Mouse (Mus musculus): ENCODE measurements around the gene Depdc5. TPM values are rescaled to one million over a fixed set of nuclear protein-coding genes. Genes with fewer than 3 reads are reported as not detected.
"Not testable (repeated sequence)": the region's sequence is repeated elsewhere in the genome, so short reads cannot be mapped to it uniquely, and the experiment has no call there.

Depdc5 gene
- total RNA-seq, 4 experiments from 2014 or later, result 21.8 to 29.3 (median 25.6) TPM

DNA sequence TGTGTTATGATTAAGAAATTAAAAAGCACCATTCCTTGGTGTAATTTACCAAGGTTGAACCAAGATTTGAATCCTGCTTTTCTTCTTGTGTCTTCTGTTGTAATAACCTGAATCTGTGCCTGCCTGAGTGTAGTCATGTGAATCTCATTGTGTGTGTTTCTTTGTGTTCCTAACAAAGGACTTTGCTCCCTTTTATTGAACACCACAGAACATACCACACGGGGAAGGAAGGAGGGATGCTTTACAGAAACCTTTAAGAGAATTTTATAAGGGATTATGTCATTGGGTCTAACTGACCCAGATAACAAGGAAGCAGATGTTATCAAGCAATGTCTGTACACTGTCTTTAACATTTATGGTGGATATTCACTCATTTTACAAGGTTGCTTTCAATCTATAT, 44.0 kb downstream of the Depdc5 start:
- DNase-seq (ENCODE audit: low spot score), result no peak

DNA sequence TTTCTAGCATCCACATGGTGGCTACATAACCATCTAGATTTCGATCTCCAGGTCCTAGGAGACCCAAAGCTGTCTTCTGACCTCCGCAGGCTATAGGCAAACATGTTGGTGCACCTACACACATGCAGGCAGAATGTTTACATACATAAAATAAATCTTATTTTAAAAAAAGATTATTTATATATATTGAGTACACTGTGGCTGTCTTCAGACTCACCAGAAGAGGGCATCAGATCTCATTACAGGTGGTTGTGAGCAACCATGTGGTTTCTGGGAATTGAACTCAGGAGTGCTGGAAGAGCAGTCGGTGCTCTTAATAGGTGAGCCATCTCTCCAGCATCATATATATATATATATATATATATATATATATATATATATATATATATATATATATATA, 50.6 kb downstream of the Depdc5 start:
- no peak for DNase-seq (ENCODE audit: low spot score)

DNA sequence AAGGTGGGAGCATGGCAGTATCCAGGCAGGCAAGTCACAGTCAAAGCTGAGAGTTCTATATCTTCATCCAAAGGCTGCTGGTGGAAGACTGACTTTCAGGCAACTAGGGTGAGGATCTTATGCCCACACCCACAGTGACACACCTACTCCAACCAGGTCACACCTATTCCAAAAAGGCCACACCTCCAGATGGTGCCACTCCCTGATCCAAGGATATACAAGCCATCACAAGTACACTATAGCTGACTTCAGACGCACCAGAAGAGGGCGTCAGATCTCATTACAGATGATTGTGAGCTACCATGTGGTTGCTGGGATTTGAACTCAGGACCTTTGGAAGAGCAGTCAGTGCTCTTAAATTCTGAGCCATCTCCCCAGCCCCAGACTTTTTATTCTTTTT, 55.8 kb downstream of the Depdc5 start:
- DNase-seq (ENCODE audit: low spot score), result not testable (repeated sequence)

DNA sequence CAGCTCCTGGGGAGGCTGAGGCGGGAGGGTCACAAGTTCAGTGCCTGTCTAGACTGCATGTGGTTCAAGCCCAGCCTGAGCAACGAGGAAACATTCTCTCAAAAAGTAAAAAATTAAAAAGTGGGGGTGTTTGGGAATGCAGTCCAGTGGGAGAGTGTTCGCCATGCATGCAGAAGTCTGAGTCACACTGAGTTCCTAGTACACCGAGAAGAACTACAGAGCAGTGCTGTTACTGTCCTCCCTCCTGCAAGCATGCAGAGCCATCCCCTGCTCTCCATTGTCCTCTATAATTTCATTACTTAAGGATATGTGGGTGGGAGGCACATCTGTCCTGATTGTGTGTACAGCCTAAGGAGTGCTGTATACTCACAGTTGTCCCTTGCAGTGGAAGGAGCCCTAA, 59.4 kb downstream of the Depdc5 start:
- no peak for DNase-seq (ENCODE audit: low spot score)

DNA sequence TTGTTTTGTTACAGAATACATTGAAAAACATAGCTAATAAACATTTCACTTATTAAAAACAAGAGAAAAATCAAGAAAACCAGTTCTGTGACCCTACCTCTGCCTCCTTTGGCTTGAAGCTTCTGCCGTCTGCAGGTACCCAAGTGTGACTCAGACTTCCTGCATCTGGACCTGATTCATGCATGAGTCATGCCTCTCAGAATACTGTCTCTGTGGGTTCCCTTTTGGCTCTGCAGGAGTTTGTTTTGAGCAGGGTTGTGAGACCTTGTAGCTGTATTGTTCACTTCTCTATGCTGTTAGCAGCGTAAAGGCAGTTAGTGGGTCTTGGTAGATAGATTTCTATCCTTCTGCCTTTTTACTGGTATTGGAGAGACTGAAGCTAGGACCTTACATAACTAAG, 67.3 kb downstream of the Depdc5 start:
- peak; percentile 28 for DNase-seq (ENCODE audit: low spot score)

DNA sequence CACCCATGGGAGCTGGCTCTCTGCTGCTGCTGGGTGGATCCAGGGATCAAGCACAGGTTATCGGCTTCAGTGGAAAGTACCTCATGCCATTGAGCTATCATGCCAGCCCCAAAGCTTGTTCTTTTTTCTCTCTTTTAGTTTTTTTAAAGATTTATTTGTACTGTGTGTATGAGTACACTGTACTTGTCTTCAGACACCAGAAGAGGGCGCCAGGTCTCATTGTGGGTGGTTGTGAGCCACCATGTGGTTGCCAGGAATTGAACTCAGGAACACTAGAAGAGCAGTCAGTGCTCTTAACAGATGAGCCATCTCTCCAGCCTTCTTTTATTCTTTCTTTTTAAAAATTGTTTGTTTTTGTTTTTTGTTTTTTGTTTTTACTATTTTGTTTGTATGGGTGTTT, 71.2 kb downstream of the Depdc5 start:
- no peak for DNase-seq (ENCODE audit: low spot score)

DNA sequence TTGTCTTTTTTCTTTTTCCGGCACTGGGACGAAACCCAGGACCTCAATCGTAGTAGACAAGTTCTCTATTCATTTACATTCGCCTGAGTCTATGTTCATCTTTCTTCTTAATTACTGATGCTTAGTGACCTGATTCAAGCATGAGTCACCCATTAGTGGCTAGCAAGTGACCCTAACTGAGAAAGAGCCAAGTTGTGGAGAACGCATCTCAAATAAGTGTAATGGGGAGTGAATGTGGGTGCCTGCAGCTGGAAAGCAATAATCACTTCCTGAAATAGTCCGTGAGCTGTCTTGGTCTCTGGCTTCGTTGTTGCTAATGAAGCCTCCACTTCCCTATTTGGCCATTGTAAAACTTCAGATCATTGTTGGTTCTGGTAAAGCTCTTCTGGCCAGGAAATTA, 77.1 kb downstream of the Depdc5 start:
- DNase-seq (ENCODE audit: low spot score), result no peak

DNA sequence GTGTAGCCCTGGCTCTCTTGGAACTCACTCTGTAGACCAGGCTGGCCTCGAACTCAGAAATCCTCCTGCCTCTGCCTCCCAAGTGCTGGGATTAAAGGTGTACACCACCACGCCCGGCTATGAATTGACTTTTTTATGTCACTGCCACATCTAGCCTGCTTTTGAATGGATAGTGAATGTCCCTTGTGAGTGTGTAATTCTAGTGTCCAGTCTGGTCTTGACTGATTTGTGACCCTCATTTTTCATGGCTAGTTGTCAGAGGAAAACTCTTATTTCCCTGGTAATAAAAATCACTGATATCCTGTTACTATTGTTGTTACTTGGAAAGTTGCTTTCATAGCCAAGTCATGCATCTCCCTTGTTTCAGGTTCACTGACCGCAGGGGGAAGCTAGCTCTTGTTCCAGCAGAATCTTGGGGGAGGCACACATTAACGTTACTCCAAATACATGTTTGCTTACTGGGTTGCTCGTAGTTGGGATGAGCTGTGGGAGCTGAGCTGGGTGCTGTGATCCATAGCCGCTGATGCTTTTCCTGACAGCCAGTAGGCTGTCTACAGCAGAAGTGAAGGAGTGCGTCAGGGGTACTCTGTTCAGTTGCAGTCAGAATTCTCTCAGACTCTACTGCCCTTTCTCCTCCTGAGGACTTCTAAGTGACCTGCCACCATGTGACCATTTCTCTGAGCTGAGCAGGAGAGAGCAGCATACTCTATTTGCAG, 77.9 kb downstream of the Depdc5 start:
- no peak for DNase-seq (ENCODE audit: low spot score)

DNA sequence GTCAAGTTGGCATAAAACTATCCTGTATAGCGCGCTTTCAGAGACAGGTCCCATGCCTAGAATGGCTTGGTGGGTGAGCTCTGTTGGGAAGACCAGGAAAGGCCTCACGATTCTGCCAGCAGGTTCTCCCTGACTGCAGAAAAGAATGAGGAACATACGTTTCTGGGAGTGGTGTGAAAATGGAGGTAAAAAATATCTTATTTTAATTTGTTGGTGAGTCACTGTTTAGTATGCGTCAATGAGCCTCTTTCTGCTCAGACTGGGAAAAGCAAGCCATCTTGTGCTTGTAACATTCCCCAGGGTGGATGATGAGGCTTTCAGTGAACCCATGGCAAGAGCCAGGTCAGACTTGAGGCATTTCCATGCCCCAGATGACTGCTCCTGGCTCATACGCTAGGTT, 86.6 kb downstream of the Depdc5 start:
- DNase-seq (ENCODE audit: low spot score), result no peak

DNA sequence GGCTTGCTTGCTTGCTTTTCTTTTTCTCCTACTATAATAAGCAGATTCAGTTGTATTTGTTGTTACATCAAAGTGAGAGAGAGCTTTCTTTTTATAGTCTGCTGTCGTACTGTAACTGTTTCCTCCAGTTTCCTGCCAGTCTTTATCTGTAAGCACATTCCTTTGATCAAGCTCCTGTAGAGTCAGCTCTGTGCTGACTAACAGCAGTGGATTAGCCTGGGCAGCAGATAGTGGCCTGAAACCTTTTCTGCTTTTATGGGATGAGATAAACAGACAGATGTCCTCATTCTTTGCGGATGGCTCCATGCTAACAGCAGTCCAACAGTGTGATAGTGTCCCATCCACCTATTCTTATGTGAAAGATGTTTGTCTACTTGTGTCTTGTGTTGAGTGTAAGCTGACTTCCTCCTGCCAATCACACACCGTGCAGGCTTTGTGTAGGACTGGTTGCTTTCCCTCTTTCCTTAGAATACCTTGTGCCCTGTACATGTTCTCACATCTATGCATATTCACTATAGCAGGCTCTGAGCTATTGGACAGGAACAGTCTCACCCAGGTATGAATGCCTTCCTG, 87.3 kb downstream of the Depdc5 start:
- no peak for DNase-seq (ENCODE audit: low spot score)

DNA sequence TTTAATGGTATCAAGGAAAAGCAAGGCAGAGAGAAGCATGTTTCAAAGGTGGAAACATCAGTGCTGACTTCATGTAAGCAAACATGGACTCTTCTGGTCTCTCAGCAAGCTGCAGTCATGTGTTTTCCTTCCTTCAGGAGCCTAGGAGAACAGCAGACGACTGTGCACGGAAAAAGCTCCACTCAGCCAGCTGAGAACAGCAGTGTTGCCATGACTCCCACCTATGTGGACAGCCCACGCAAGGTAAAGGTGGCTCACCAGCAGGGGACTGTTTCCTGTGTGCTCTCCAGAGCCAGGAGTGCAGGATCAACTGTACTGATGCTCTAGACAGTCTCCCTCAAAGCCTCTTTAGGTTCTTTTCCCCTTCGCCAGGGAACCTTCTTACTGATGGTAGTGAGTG, 92.2 kb downstream of the Depdc5 start:
- no peak for DNase-seq (ENCODE audit: low spot score)

DNA sequence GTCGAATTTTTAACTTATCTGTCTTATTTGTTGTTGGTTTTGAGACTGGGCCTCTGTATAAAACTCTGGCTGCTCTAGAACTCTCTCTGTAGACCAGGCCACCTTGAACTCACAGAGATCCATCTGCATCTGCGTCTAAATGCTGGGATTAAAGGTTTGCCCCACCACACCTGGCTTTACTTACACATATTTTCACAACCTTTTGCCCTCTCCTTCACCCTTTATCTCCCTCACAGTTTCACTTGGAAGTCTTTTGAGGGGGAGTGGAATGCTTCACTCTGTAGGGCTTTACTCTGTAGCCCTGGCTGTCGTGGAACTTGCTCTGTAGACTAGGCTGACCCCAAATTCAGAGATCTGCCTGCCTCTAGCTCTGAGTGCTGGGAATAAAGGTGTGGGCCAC, 98.1 kb downstream of the Depdc5 start:
- no peak for DNase-seq (ENCODE audit: low spot score)

DNA sequence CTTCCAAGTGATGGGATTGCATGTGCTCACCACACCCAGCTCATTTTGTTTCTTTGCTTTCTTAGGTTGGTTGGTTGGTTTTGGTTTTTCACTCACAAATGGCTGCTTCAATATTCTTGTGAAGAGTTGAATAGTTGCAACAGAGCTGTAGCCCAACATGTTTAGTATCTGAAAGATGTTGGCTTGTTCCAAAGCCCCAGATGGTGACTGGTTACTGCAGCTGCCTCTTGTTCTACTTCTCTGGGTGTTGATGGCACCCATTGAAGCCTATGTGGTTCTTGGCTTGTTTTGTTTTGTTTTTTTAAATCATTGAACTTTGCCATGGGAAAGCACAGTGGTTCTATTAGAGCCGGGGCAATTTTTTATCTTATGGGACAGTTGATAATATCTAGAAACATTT, 99.1 kb downstream of the Depdc5 start:
- DNase-seq (ENCODE audit: low spot score), result no peak

DNA sequence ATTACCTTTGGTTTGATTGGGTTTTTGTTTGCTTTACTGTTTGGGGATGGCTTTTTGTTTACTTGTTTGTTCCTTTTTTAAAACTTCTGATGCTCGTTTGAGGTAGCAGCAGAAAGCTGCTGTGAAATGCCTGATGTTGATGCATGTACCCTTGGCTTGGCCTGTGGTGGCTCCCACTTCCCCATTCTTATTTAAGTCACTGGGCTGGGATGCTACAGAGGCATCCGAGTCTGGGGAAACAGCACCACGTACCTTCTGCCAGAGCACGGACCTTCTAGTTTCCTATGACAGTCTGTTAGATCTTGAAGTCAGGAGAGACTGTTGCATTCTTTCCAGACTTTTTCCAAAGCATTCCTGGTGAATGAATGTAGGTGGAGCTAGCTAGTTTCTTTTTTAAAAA, 113.0 kb downstream of the Depdc5 start:
- DNase-seq (ENCODE audit: low spot score), result no peak

DNA sequence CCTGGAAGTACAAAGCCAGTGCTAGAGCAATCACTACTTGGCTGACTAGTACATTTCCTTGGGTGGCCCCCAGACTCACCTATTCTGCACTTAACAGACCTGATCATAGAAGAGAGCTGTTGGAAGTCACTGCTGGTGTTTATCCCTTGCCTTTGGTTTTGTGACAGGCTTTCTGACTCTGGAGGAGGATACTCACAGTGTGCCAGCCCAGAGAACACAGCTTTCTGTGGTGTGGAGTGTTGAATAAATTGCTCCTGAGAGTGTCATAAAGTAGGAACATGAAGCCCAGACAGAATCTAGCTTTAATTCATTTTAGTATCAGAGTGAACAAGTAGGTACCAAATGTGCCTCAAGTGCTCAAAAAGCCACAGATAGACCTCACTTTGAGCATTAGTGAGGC, 113.7 kb downstream of the Depdc5 start:
- DNase-seq (ENCODE audit: low spot score), result no peak

DNA sequence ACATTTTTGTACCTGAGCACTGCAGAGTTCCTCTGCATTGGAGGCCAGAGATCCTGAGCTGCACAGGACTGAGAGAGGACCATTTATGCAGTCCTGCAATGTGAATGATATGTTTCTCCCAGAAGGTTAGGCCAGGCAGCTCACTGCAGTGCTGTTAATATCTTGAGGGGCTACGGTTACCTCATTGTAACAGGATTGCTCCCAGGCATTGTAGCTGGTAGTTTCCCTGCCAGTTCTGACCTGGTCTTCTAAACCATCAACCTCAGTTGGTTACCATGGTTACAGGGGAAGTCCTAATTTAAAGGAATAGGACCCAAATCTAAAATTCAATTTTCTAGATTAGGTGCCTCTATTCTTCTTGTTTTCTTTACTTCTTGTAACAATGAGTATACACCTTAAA, 121.9 kb downstream of the Depdc5 start:
- no peak for DNase-seq (ENCODE audit: low spot score)

DNA sequence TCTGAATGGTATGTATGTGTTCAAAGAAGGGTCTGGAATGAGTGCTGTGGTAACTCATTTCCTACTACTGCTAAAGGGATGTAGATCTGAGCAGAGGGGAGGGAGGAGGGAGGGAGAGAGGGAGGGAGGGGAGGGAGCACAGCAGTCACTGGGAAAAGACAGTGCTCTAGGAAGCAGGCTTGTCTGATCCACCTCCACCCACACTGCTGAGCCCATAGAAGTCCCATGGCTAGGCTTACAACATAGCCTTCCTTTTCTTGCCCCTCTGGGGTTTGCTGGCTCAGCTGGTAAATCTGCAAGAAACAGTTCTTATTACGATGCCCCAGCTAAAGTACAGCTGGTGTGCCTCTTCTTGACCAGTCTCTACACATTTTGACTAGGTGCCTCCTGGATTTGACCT, 124.4 kb downstream of the Depdc5 start:
- no peak for DNase-seq (ENCODE audit: low spot score)

DNA sequence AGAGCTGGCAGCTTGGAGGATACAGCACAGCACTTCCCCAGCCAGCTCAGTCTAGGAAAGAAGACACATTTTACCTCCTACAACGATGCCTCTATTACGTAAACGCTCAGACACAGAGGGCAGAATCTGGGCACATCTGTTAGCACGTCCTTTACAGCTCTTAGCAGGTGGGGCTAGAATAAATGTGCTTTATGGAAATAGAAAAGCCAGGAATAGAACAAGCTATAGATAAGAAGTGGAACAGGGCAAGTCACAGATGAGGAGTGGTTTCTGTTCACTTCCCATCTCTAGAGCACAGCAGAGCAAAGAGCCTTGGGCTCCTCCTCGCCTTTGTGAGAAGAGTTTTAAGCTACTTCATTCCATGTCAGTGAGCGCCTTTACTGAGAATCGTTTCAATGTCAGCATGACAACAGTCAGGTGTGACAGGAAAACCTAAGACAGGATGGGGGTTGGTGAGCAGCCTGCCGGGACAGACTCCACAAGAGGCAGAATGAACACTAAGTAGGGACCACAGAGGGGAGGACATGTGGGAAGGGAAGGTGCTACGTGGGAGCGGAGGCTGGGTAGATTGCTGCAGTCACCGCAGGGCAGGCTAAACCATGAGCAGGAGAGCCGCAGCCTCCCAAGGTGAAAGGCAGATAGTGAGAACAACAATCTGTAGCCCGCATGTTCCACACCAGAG, 126.6 kb downstream of the Depdc5 start:
- DNase-seq (ENCODE audit: low spot score), result no peak

DNA sequence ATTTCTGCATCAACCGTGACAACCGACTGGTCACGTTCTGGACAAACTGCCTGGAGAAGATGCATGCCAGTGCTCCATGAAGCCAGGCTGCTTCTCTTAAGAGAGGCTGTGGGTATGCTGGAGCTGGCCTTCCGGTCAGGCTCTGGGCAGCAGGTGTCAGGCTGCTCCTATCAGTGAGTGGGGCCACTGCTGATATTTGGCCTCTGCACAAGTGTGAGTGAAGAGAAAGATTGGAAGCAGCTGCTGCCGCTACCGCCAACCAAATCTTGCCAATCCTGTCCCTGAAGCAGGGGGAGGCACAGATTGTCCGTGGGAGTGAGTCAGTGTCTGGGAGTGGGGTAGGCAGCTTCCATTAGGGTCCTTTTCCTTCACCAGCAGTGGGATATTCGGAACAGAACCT, 127.7 kb downstream of the Depdc5 start:
- DNase-seq (ENCODE audit: low spot score), result peak; percentile 43

DNA sequence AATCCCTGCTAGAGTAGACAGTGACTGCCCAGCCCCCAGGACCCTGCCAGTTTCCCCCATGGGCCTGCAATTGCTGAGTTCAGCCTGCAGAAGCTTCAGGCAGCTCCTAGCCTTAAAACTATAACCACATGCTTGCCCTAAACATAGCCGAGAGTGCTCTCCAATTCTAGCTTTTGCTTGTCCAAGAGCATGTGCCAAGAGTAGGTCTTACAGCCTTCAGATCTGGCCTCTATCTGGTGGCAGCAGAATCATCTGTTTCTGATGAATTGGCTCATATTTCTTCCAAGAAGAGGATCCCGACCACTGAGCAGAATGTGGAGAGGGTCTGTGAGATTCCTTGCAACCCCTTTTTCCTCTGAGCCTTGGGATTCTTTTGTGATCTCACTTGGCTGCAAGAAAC, 131.0 kb downstream of the Depdc5 start:
- no peak for DNase-seq (ENCODE audit: low spot score)

DNA sequence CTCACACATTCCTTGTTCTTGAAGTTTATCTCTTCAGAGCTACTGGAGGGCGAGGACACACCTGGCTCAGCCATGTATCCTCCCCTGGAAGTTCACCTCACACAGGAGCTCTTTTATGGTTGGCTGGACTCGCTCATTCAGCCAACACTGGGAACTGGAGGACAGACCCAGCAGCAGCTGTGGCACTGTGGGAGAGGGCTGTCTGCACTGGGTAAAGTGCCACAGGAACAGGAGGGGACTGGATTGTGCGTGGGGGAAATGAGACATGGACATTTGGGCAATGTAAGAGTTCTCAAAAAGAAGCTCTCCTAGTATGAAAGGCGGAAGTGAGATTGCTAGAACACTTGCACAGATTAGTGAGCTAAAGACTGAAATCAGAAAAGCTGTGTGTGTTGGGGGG, 132.3 kb downstream of the Depdc5 start:
- no peak for DNase-seq (ENCODE audit: low spot score)

DNA sequence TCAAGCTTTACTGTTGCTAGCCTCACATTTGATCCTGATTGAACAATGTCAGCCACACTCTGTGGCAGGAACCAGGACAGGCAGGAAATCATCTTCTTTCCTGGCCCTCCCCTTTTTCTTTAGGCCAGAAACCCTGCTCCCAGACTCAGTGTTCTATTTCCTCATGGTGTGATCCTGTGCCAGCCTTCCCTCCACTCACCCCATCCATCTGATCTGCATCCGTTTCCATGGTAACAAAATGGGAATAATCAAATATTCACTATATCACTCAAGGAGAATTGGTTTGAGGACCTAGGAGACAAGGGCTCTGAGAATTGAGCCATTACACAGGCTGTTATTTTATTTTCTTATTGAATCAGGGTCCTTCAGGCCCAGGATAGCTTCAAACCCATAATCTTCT, 133.1 kb downstream of the Depdc5 start:
- DNase-seq (ENCODE audit: low spot score), result no peak

DNA sequence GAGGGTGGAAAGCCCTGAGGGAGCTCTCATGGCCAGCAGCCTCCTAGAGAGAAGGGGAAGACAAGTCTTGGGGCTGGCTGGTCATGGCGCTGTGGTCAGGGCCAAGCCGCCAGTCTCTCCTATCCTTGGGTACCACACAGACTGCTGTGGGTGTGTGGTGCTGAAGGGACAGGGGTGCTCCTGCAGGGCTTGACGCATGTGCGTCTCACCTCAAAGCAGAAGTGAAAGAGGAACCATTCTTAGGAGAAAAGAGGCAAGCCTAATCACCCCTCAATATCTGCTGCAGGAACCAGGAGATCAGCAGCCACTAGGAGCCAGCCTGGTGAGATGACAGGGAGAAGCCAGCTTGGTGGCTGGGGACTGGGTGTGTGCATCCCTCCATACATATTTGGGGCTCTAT, 134.2 kb downstream of the Depdc5 start:
- DNase-seq (ENCODE audit: low spot score), result peak; percentile 29
